Mouse (Mus musculus) spleen, adult 2 months (tissue): ENCODE data around the gene Aga. TPM values are rescaled to one million over a fixed set of nuclear protein-coding genes. Genes with fewer than 3 reads are reported as not detected.
"Not testable (repeated sequence)": the region's sequence is repeated elsewhere in the genome, so short reads cannot be mapped to it uniquely, and the experiment has no call there.

ENCODE experiments used
- DNase-seq, 2 experiments: peaks; one replicate each; pipeline versions ENCODE4 v3.0.0 to v3.0.0-alpha.2; 2012 to 2021; ENCODE audit warnings: low spot score in 2 of 2, low read depth in 1 of 2
- H3K27ac ChIP-seq: fragments of 200-500 bp; 2 replicates; pipeline ENCODE4 v1.5.1; 2012; ENCODE audit warnings: low read length, inconsistent platforms; ENCODE audit not compliant: insufficient read depth
- H3K27me3 ChIP-seq: fragments of 200-500 bp; 2 replicates; pipeline ENCODE4 v1.6.1; 2012; ENCODE audit warnings: mild to moderate bottlenecking, moderate library complexity, low read length, inconsistent platforms; ENCODE audit not compliant: control insufficient read depth, insufficient read depth
- H3K36me3 ChIP-seq: fragments of 200-500 bp; 2 replicates; pipeline ENCODE4 v1.6.1; 2012; ENCODE audit warnings: mild to moderate bottlenecking, low read length, inconsistent platforms; ENCODE audit not compliant: control insufficient read depth, insufficient read depth
- H3K4me1 ChIP-seq: fragments of 200-500 bp; 2 replicates; pipeline ENCODE4 v1.6.1; 2011; ENCODE audit warnings: inconsistent platforms; ENCODE audit not compliant: control insufficient read depth, insufficient read depth, insufficient read length
- H3K4me3 ChIP-seq: fragments of 200-500 bp; 2 replicates; pipeline ENCODE4 v1.5.1; 2011; ENCODE audit warnings: mild to moderate bottlenecking, inconsistent platforms; ENCODE audit not compliant: insufficient read depth, insufficient read length; ENCODE audit errors: extremely low read depth
- CTCF ChIP-seq: fragments of 200-500 bp; IDR thresholded peaks from 2 replicates; pipeline ENCODE4 v1.5.1; 2011; ENCODE audit warnings: mild to moderate bottlenecking, inconsistent platforms; ENCODE audit not compliant: insufficient read depth, insufficient read length, insufficient replicate concordance; ENCODE audit errors: extremely low read depth
- POLR2A ChIP-seq: fragments of 200-500 bp; IDR thresholded peaks from 2 replicates; pipeline ENCODE4 v1.6.1; 2011; ENCODE audit warnings: low read depth, low read length, inconsistent platforms
- WGBS: fragments of 180-500 bp; shearing (Covaris S2); methylation state at CpG from one replicate; pipeline ENCODE4 v1.1.7; 2018; 5-methylcytosine and 5-hydroxymethylcytosine counted together
- polyA plus RNA-seq: library from polyadenylated mRNA; depleted of rRNA; stranded (reverse); fragments of >200 nt; gene quantifications from 2 replicates; pipeline ENCODE4 v1.2.3, GENCODE M21; 2012; rRNA removed

Aga gene
- polyA plus RNA-seq: 2.5 and 2.8 TPM in 2 replicates

DNA sequence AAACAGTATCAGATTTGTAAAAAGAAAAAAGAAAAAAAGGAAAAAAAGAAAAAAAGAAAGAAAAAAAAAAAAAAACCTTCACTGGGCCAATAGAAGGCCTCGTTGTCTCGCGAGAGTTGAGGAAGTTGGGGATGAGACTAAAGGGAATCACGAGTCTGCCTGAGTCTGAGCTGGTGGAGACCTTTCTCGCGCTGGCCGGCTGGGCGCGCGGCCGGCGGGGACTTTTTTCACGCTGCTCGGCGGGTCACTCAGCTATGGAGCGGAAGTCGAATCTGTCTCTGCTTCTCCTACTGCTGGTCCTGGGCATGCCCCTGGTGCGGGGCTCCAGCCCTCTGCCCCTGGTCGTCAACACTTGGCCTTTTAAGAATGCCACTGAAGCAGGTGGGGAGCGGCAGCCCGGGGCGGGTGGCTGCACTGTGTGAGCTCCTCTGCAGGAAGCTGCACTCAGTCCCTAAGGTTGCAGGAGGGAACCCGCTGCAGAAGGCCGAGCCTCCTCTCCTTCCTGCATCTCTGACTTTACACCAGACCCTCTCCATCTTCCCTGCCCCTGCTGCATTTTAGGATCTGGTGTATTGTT lies at the start of gene Aga:
Aga (plus strand) TSS at position 177 of the 577 bp plus-strand sequence.
- Histone ChIP-seq H3K27ac (peak within 1 kb of the TSS; percentile 61), H3K27me3 (no peaks in the 10 kb centered on the region), H3K4me1 (peaks cover 5% of the 10 kb centered on the region; the same call in 1 of the 2 replicates), H3K4me3 (peak within 1 kb of the TSS; percentile 75), H3K36me3 (peaks cover 6% of the 10 kb centered on the region)
- TF ChIP-seq POLR2A: no peak; the same call in 1 of the 2 replicates
- TF ChIP-seq CTCF: no peak
- under 1% methylated on average over 24 of the region's 24 CpGs for WGBS
- peak; percentile 89 to 91 for DNase-seq

DNA sequence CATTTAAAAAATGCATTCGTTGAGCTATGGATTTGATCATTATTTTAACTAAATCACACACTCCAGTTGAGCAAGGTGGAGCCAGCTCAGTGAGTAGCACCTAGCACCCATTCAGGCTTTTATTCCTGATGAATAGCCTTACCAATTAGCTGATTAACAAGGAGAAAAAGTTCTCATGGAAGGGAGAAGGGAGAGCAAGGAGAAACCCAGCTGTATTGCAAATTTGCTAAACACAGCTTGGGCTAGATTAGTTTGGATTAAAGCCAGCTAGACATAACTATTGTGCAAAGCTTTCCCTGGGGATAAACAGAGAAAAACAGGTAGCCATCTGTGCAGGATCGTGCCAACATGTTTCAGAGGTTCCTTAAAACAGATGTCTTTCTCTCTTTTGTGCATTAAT lies 22.5 kb upstream of the Aga start:
- no peaks in the 10 kb centered on the region for H3K4me1 ChIP-seq
- H3K36me3 ChIP-seq: no peaks in the 10 kb centered on the region
- TF ChIP-seq CTCF (no peak), POLR2A (no peak)
- WGBS: 68% methylated on average over 2 of the region's 2 CpGs
- no peaks in the 10 kb centered on the region for H3K27me3 ChIP-seq
- H3K4me3 ChIP-seq: no peak overlapping the region
- H3K27ac ChIP-seq: no peak overlapping the region
- no peak for DNase-seq

DNA sequence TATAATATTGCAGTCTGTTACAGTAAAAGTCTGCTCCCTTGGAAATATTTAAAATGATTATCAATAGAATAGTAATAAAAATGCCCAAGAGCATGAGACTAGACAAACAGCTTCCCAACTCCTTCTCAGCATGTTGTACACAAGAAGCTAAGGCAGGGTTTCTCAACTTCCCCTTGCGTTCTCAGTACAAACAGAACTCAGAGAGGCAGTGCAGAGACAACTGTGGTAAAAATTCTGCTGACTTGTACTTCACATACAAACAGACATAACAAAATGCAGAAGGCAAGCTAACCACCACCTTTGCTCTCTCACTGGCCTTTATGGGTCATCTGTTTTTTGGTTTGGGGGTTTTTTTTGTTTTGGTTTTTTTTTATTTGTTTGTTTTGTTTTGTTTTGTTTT lies 15.3 kb upstream of the Aga start:
- Histone ChIP-seq H3K4me3 (no peak overlapping the region), H3K36me3 (no peaks in the 10 kb centered on the region), H3K4me1 (no peaks in the 10 kb centered on the region), H3K27ac (no peak overlapping the region), H3K27me3 (no peaks in the 10 kb centered on the region)
- DNase-seq: no peak
- TF ChIP-seq POLR2A: no peak
- TF ChIP-seq CTCF: no peak
- WGBS: 50% methylated on average over 1 of the region's 1 CpGs

DNA sequence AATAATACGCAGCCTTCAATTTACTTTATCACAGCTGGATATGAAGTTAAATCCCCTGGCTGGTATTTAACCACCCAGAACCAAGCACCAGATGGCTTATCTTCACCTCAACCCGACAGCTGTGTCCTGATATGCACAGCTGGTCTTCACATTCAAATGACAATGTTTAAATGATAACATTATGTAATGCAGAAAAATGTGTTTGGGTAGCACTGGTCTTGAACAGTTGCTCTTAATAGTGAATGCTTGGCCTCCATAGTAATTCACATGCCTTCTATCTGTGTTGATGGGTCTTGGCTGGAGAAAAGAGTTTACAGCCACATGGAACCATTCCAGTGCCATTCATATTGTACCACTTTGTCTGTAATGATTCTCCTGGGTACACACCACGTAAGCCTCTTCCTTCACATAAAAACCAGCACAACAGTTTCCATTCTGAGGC lies 14.6 kb upstream of the Aga start:
- WGBS: 82% methylated on average over 3 of the region's 3 CpGs
- no peak overlapping the region for H3K27ac ChIP-seq
- no peak for DNase-seq
- TF ChIP-seq POLR2A (no peak), CTCF (no peak)
- no peak overlapping the region for H3K4me3 ChIP-seq
- no peaks in the 10 kb centered on the region for H3K4me1 ChIP-seq
- no peaks in the 10 kb centered on the region for H3K36me3 ChIP-seq
- H3K27me3 ChIP-seq: no peaks in the 10 kb centered on the region

DNA sequence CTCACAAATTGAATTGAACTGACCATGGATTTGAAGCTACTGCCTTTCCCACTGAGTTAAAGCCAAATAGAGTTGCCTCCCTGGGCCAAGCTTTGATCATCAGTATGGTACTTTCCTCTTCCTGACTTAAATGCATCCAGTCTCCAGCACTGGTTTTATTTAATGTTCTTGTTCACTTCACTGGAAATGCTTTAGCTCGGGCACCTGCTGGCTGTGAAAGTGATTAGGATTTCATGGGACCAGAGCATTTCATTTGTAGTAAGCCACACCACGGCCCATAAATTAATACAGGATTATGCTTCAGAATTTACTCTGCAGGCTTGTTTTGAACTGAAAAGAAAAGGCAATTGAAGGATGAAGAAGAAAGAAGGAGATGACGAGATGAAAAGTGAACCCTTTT lies 26.5 kb downstream of the Aga start:
- not testable (repeated sequence) for H3K4me1 ChIP-seq, DNase-seq, H3K27ac ChIP-seq, H3K4me3 ChIP-seq, H3K36me3 ChIP-seq, H3K27me3 ChIP-seq
- WGBS: 92% methylated on average over 3 of the region's 3 CpGs

DNA sequence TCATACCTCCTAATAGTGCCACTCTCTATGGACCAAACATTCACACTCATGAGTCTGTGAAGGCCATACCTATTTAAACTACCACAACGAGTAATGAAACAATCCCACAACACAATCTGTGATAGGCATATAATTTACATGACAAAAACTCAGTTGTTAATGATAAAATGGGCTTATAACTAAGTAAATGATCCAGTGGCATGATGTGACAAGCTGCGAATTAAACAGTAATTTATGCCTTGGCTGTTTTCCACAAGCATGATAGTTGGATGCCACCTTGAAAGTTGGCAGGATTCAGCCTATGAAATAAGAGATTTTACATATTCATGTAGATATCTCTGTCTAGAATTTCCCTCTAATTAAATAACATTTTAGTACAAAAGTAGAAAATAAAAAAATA lies 28.1 kb downstream of the Aga start:
- no peak overlapping the region for H3K4me3 ChIP-seq
- no peak for DNase-seq
- H3K27me3 ChIP-seq: no peaks in the 10 kb centered on the region
- TF ChIP-seq CTCF: no peak
- TF ChIP-seq POLR2A: no peak
- no peaks in the 10 kb centered on the region for H3K36me3 ChIP-seq
- WGBS: 86% methylated on average over 2 of the region's 2 CpGs
- no peaks in the 10 kb centered on the region for H3K4me1 ChIP-seq
- no peak overlapping the region for H3K27ac ChIP-seq

DNA sequence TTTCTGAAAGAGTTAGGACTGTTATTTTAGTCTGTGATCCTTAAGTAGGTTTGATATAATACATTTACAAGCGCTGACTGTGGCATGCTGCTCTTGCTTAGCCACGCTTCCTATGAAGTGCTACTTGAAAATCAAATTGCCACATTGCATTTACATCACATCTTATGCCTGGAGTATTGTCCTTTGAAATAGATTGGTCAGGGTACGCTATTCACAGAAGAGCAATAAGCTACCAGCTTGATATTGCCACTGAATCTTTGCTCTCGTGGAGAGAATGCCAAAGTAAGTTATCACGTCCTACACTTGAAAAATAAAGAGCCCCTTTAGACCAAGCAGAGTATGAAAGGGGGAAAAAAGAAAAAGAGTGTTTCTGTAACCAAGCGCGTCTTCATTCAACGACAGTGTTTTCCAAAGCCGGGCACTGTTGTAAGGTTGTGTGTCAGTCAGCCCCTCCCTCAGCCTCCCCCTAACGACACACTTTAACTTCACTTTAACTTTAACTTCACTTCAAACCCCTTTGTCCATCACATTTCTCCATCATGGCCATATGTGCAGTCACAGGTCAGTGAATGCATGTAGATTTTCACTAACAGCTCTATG lies 51.0 kb downstream of the Aga start:
- no peak for DNase-seq
- Histone ChIP-seq H3K27me3 (no peaks in the 10 kb centered on the region), H3K27ac (no peak overlapping the region), H3K36me3 (no peaks in the 10 kb centered on the region), H3K4me1 (no peaks in the 10 kb centered on the region), H3K4me3 (no peak overlapping the region)
- WGBS: 92% methylated on average over 10 of the region's 10 CpGs
- TF ChIP-seq POLR2A: no peak
